ENCODE assay signal across 9 mouse cellular contexts in genomic region chr4:62607345-62607744, GRCm38 (mm10). TPM values are rescaled to one million over a fixed set of nuclear protein-coding genes. Genes with fewer than 3 reads are reported as not detected.
A peak's percentile ranks its signal among the peaks of the same experiment; 100 is the strongest.
DNase-seq lines count a peak whose midpoint lies in the region; ATAC-seq and TF ChIP-seq lines count a peak whose summit lies in the region.
"Had no signal": no experiment of that assay in that cellular context is flagged by ENCODE, and none has a peak within 500 bp of the region (broad histone marks: within the 10 kb centered on the region; RNA-seq: fewer than 3 reads in every experiment).

No protein-coding gene starts in this region.

- no peaks in the 10 kb centered on the region for H3K36me3 ChIP-seq in kidney, postnatal 0 days (ENCODE audit: insufficient read depth, low read length)
- H3K36me3 ChIP-seq in embryonic facial prominence, embryonic 14.5 days (ENCODE audit: control insufficient read depth, insufficient read depth, low read length) = no peaks in the 10 kb centered on the region
- no peaks in the 10 kb centered on the region for H3K36me3 ChIP-seq in forebrain, embryonic 16.5 days (ENCODE audit: control insufficient read depth, insufficient read depth)
- no peaks in the 10 kb centered on the region for H3K36me3 ChIP-seq in midbrain, embryonic 12.5 days
- H3K36me3 ChIP-seq: embryonic facial prominence, embryonic 12.5 days had no signal

- H3K4me2 ChIP-seq in kidney, postnatal 0 days (ENCODE audit: low read length) = no peak overlapping the region
- no peak overlapping the region for H3K4me2 ChIP-seq in embryonic facial prominence, embryonic 14.5 days (ENCODE audit: low read depth, low read length)
- no peak overlapping the region for H3K4me2 ChIP-seq in forebrain, embryonic 16.5 days (ENCODE audit: low read length)
- H3K4me2 ChIP-seq in midbrain, embryonic 12.5 days (replicated peaks) = no peak overlapping the region
- H3K4me2 ChIP-seq: embryonic facial prominence, embryonic 12.5 days had no signal

- peak; percentile 58 for TF ChIP-seq CTCF in kidney, postnatal 0 days (IDR thresholded peaks at IDR 0.05; ENCODE audit: low read depth)

- H3K9me3 ChIP-seq in kidney, postnatal 0 days (replicated peaks; ENCODE audit: low read length) = no peaks in the 10 kb centered on the region
- no peaks in the 10 kb centered on the region for H3K9me3 ChIP-seq in embryonic facial prominence, embryonic 14.5 days (ENCODE audit: control insufficient read depth, low read length)
- no peaks in the 10 kb centered on the region for H3K9me3 ChIP-seq in forebrain, embryonic 16.5 days (ENCODE audit: control insufficient read depth, low read length)
- H3K9me3 ChIP-seq in midbrain, embryonic 12.5 days = no peaks in the 10 kb centered on the region
- H3K9me3 ChIP-seq: embryonic facial prominence, embryonic 12.5 days had no signal

- no peak for ATAC-seq in kidney, postnatal 0 days (replicated peaks; ENCODE audit: low FRiP score, low read depth)
- peak; percentile 17; the same call in 1 of the 2 replicates for ATAC-seq in embryonic facial prominence, embryonic 14.5 days (ENCODE audit: low read depth)
- ATAC-seq in forebrain, embryonic 16.5 days = peak; percentile 54
- 0 out of 2 replicates have a peak, but pooled peaks have one; percentile 53 for ATAC-seq in midbrain, embryonic 12.5 days (ENCODE audit: low FRiP score, low read depth)

- peak; percentile 70 for DNase-seq in kidney, postnatal 0 days (ENCODE audit: low spot score)
- no peak for DNase-seq in kidney, adult 9 months
- DNase-seq in embryonic facial prominence, embryonic 14.5 days (ENCODE audit: low spot score) = peak; percentile 71
- DNase-seq in thymus, postnatal 4 days = no peak
- DNase-seq in gastrocnemius, postnatal 10 days = no peak
- DNase-seq in T-cell, adult 2 months (ENCODE audit: low spot score) = no peak

- H3K27me3 ChIP-seq in kidney, postnatal 0 days (ENCODE audit: insufficient read depth, low read length) = no peaks in the 10 kb centered on the region; the same call in 1 of the 2 replicates
- no peaks in the 10 kb centered on the region for H3K27me3 ChIP-seq in embryonic facial prominence, embryonic 14.5 days (replicated peaks; ENCODE audit: control insufficient read depth, insufficient read depth, low read length)
- H3K27me3 ChIP-seq in forebrain, embryonic 16.5 days (replicated peaks; ENCODE audit: control insufficient read depth, insufficient read depth, low read length) = no peaks in the 10 kb centered on the region
- H3K27me3 ChIP-seq in midbrain, embryonic 12.5 days = no peaks in the 10 kb centered on the region
- H3K27me3 ChIP-seq: embryonic facial prominence, embryonic 12.5 days had no signal

- H3K4me1 ChIP-seq in kidney, postnatal 0 days (replicated peaks; ENCODE audit: insufficient read depth, low read length) = peaks cover 18% of the 10 kb centered on the region; the same call in 1 of the 2 replicates
- H3K4me1 ChIP-seq in embryonic facial prominence, embryonic 14.5 days (ENCODE audit: control insufficient read depth, insufficient read depth, low read length) = peaks cover 35% of the 10 kb centered on the region
- H3K4me1 ChIP-seq in forebrain, embryonic 16.5 days (replicated peaks; ENCODE audit: control insufficient read depth, insufficient read depth, low read length) = peaks cover 27% of the 10 kb centered on the region
- peaks cover 37% of the 10 kb centered on the region for H3K4me1 ChIP-seq in midbrain, embryonic 12.5 days

- H3K4me3 ChIP-seq in kidney, postnatal 0 days (replicated peaks; ENCODE audit: low read depth, low read length) = no peak overlapping the region
- no peak overlapping the region for H3K4me3 ChIP-seq in embryonic facial prominence, embryonic 14.5 days (ENCODE audit: low read depth, low read length)
- H3K4me3 ChIP-seq in forebrain, embryonic 16.5 days (replicated peaks; ENCODE audit: low read length) = no peak overlapping the region
- no peak overlapping the region for H3K4me3 ChIP-seq in midbrain, embryonic 12.5 days
- H3K4me3 ChIP-seq: embryonic facial prominence, embryonic 12.5 days had no signal

- no peak overlapping the region for H3K27ac ChIP-seq in kidney, postnatal 0 days
- H3K27ac ChIP-seq in embryonic facial prominence, embryonic 14.5 days (replicated peaks; ENCODE audit: low read depth, low read length) = no peak overlapping the region
- no peak overlapping the region for H3K27ac ChIP-seq in forebrain, embryonic 16.5 days (ENCODE audit: low read length)
- peak overlapping the region; percentile 35; the same call in 1 of the 2 replicates for H3K27ac ChIP-seq in midbrain, embryonic 12.5 days (replicated peaks)
- H3K27ac ChIP-seq: embryonic facial prominence, embryonic 12.5 days had no signal

- 26% methylated on average over 9 of the region's 9 CpGs for WGBS in kidney, postnatal 0 days
- 46% methylated on average over 9 of the region's 9 CpGs for WGBS in embryonic facial prominence, embryonic 14.5 days
- 20% methylated on average over 9 of the region's 9 CpGs for WGBS in forebrain, embryonic 16.5 days
- WGBS in midbrain, embryonic 12.5 days = 70% methylated on average over 9 of the region's 9 CpGs

- no peak overlapping the region for H3K9ac ChIP-seq in kidney, postnatal 0 days (ENCODE audit: low read depth, low read length)
- no peak overlapping the region for H3K9ac ChIP-seq in embryonic facial prominence, embryonic 14.5 days (ENCODE audit: low read depth, low read length)
- no peak overlapping the region for H3K9ac ChIP-seq in forebrain, embryonic 16.5 days (replicated peaks; ENCODE audit: low read depth, low read length)
- no peak overlapping the region for H3K9ac ChIP-seq in midbrain, embryonic 12.5 days (replicated peaks)
- H3K9ac ChIP-seq: embryonic facial prominence, embryonic 12.5 days had no signal

RNA-seq across cellular contexts. Expression of gene Rgs3, which starts 47.7 kb away (rescaled TPM):
- 41.4 and 44.3 TPM in 2 replicates for polyA plus RNA-seq in kidney, postnatal 0 days (2015; fragmentation: Nextera tagmentation; extraction: Ambion mirVana)
- polyA plus RNA-seq in embryonic facial prominence, embryonic 14.5 days (2014; fragmentation: Nextera tagmentation; extraction: Ambion mirVana) = 37.2 and 38.8 TPM in 2 replicates
- 44.8 and 50.4 TPM in 2 replicates for polyA plus RNA-seq in forebrain, embryonic 16.5 days (2015; fragmentation: Nextera tagmentation; extraction: Ambion mirVana)
- 58.5 and 60.2 TPM in 2 replicates for polyA plus RNA-seq in midbrain, embryonic 12.5 days (2016; fragmentation: Nextera tagmentation; extraction: Ambion mirVana)
- total RNA-seq in gastrocnemius, postnatal 10 days (2021) = 10 to 100 TPM; 20.1 to 32.8 TPM

Comparison
In these comparisons a context has a peak if more than half of its experiments do, and no peak if none do; other contexts are left out.
1. DNase-seq: peak in kidney, postnatal 0 days (single experiment) and embryonic facial prominence, embryonic 14.5 days (single experiment); none in kidney, adult 9 months (single experiment), thymus, postnatal 4 days (single experiment), gastrocnemius, postnatal 10 days (single experiment) and T-cell, adult 2 months (single experiment).